Mouse (Mus musculus): ENCODE data around the gene Ptgfrn.
A peak's percentile ranks its signal among the peaks of the same experiment; 100 is the strongest.

The Ptgfrn gene

GRCm38 (mm10) chr3:101078344-101078743 is 31.7 kb downstream of the Ptgfrn start:
- DNase-seq (ENCODE audit: low read depth): no peak

DNA sequence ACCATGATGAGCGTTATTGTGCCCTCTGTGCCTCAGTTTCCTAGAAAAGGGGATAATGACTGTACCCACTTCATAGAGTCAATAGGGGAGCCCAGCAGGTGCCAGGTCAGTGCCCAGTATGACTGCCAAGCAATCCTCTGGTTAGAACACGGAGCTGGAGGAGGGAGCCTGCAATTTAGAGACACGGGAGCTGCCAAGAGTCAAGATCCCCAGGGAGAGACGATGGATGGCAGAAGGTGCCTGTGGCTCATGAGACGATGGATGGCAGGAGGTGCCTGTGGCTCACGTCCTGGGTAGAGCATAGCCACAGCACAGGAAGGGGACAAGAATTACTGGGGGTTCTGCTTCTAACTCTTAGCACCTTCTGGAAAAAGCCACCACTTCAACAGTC is 32.4 kb downstream of the Ptgfrn start:
- DNase-seq (ENCODE audit: low read depth): no peak

GRCm38 (mm10) chr3:101076966-101077709 is 32.9 kb downstream of the Ptgfrn start:
- no peak for DNase-seq (ENCODE audit: low read depth)

DNA sequence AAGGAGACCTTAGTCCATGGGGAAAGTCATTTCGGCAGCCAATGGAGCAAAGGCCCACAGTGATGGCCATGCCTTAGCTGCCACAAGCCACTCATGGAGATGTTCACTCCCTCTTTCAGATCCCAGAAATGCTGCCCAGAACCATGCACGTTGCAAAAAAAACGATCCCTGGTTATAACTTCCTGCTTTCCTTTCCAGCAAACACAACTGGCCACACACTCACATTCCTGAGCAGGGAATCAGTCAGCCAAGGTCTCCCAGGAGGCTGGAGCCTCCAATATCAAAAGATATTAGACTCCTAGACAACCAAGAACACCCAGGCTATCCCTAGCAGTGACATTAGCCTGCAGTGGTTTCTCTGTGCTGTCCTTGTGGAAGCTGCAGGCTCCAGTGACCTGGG is 34.2 kb downstream of the Ptgfrn start:
- DNase-seq (ENCODE audit: low read depth): no peak

DNA sequence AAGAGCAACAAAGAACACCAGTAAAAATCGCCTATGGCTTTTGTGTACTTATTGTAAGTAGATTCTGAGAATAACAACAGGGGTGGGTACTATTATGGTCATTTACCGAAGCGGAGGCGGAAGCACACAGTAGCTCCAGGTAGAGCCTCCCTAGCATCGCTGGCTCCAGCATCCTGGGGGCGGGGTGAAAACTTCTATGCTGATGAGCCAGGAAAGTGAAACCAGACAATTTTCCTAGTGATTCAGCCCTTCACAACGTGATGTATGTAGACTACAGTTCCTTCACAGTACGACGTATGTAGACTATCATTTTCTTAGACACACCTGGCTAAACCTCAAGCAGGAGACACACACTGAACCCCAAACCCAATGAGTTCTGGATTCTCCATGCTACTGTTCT is 36.7 kb downstream of the Ptgfrn start:
- no peak for DNase-seq (ENCODE audit: low read depth)

DNA sequence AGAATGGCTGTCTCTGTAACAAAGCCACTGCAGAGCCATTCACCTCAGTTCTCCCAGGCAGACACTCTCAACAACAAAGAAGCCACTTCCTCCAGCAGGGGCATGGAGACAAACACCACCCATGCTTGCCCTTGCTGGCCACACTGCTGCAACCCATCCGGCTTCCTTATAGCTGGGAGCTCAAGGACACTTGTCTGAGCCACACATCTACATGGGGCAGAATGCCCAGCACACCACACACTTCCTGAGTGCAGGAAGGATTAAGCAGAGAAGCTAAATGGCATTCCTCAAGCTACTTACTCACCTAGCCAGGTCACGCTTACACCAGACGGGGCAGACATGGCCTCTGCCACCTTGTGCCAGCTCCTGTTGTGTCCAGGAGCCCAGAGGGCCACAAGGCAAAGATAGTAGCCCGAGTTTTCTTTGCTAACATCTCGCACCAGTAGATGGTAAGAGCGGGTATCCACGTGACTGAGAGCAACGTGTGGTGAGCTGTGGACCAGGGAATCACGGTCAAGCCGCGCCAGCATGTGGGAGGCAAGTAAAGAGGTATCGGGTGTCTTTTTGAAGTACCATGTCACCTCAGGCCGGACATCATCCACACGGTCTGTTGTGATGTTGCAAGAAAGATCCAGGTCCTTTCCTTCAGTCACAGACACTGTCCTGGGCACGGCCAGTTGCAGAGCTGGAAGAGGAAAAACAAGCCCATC is 37.4 kb downstream of the Ptgfrn start:
- DNase-seq (ENCODE audit: low read depth): no peak

DNA sequence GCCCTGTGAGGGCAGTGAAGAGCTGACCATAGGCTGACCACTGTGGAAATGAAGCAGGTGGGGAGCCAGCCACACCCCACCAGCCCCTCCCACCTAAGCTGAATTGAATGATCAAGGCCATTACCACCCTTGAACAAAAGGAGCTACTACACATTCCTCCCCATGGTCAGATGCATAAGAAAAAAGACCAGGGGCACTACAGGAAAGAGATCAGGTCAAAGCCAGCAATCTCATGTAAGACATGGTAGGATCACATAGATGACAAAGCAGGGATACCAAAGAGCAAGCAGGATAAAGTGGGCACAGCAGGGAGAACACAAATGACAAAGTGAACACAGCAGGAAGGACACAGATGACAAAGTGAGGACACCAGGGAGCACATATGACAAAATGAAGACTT is 38.5 kb downstream of the Ptgfrn start:
- no peak for DNase-seq (ENCODE audit: low read depth)

- no peak for DNase-seq (ENCODE audit: low read depth)
Observed at GRCm38 (mm10) chr3:101070796-101071235, 39.3 kb downstream of the Ptgfrn start.

- DNase-seq (ENCODE audit: low read depth): no peak
Observed at GRCm38 (mm10) chr3:101070230-101070795, 39.8 kb downstream of the Ptgfrn start.

DNA sequence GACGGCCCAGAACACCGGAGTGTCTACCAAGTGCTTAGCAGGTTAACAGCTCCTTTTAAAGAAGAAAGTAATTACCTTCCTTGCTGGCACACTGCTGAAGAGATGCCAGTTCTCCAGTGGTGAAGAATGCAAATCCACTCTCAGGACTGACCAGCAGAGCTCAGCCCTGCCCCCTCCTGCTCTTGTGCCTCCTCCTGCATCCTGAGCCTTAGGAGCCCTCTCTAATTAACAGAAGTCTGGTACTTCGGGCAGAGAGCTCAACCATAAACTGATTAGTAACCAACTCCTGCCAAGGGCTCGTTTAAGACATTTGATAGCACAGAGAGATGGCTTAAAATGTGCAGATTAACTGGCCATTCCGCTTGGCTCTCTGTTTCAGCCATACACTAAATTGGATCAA is 41.4 kb downstream of the Ptgfrn start:
- DNase-seq (ENCODE audit: low read depth): no peak

DNA sequence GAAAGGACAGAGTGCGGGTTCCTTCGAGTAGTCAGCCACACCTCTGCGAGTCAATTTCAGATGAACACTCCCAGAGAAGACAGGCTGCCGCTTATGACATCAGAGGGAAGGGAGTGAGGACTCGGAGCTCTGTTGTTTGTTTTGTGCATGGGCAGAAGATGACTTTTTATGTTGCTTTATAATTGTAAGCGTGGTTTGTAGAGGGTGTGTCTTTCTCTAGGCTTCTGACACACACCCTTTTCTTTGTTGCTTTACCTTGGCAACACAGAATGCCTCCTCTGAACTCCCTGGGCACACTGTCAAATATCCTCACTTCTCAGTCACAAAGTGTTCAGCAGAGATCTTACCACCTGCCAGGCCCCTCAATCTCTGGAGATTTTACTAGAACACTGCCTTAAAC is 43.9 kb downstream of the Ptgfrn start:
- DNase-seq (ENCODE audit: low read depth): no peak

DNA sequence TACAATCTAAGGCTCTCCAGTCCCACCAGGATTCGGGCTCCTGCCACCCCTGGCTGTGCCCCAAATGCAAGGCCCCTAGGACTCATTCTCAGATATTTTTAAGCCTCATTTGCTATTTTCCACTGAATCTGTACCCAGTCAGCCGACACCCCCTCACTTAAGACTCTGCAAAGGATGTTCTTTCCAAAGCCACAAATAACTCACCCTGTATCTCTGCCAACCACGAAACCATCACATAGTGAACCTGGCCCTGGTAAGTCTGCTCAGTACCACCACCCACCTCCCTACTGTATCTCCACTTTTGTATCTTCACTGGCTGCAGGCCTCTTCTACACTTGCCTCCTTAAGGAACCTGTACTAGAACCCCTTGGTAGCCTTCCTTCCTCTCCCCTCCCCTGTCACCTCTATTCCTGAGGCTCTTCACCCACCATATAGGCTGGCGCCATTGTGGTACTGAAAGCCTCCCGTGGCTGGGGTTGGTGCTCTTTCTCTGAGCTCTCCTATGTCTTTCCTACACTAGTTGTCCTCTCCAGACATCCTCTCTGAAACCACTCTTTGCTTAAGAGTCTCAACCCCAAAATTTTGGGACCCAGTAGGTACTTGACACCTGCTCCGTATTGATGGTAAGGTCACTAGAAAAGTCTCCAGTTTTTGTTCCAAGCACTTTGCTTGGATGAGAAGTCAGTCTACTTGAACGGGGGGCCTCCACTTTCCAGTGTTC is 48.1 kb downstream of the Ptgfrn start:
- no peak for DNase-seq (ENCODE audit: low read depth)

GRCm38 (mm10) chr3:101059214-101059613 is 50.9 kb downstream of the Ptgfrn start:
- DNase-seq (ENCODE audit: low read depth): no peak

DNA sequence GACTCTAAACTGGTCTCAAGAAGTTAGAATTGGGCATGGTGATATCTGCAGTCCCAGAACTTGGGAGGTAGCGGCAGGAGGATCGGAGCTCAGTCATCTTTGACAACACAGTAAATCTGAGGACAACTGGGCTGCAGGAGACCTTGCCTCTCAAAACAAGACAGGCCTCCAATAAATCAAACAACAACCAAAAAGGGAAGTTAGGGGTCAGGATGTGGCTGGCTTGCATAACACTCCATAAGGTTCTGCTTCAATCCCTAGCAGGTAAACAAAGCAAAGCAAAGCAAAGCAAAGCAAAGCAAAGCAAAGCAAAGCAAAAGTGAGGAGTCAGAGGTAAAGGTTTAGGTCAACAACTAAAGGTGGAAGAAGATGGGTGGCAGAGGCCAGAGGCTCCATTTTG is 51.9 kb downstream of the Ptgfrn start:
- DNase-seq (ENCODE audit: low read depth): peak; percentile 14

DNA sequence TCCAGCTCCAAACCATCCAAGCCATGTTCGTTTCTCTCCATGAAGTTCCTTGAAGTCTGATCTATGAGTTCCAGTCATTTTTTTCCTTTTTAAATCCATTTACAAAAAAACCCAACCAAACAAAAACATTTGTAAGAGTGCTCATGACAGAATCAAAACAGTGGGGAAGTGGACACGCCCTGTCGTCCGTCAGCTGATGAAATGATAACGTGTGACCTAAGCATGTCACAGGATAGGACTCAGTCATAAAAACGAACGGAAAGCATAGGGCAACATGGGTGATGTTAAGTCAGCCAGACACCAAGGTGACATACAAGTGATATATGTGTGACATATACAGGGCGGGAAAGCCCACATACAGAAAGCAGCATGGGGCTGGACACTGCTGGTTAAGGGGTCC is 54.9 kb downstream of the Ptgfrn start:
- no peak for DNase-seq (ENCODE audit: low read depth)

DNA sequence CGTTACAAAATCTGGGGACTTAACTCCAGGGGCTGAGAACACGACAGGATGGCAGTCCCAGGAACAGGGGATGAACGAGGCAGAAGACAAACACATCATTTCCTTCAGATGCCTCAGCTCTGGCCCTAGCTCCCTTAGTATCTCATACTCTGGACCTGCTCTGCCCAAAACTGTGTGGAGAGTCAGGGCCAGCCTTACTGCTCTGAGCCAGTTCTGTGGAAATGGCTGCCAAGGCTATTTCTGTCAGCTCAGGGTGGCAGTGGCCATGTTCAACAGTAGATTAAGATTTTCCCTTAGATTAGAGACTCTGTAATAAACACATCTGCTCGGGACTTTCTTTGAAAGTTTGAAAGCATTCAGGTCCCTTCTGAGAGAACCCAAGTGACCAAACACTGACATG is 58.5 kb downstream of the Ptgfrn start:
- DNase-seq (ENCODE audit: low read depth): no peak

DNA sequence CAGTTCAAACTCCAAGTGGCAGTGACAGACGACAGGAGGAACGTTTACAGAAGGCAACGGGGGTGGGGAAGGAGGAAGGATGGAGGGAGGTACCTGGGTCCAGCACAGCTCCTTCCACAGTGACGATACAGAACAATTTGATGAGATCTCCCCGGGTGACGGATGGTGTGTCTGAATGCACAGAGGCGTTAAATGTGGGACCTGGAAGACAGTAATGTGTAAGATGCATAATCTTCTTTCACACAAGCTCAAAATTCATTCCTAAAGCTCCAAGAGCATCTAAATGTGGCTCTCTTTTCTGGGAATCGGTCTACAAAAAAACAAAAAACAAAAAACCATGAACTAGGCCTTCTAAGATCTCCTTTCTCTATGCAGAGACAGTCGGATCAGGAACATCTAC is 60.1 kb downstream of the Ptgfrn start:
- DNase-seq (ENCODE audit: low read depth): no peak

DNA sequence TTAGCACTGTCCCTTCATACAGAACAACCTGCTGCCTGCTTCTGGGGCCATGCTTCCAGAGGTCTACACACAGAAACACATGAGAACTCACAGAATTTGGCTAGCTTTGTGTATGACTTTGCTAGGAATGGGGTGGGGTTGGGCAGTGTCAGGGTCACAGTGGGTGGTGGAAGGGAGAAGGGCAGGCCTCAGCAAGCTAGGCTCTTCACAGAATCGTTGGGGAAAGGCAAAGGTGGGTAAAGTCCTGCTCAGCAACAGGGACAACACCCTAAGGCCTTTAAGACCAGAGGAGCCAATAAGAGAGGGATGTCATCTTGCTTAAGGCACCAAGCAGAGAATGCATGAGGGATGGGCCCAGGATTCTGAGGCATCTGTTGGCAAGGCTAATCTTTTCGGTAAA is 61.3 kb downstream of the Ptgfrn start:
- no peak for DNase-seq (ENCODE audit: low read depth)

GRCm38 (mm10) chr3:101047586-101048275 is 62.3 kb downstream of the Ptgfrn start:
- no peak for DNase-seq (ENCODE audit: low read depth)

DNA sequence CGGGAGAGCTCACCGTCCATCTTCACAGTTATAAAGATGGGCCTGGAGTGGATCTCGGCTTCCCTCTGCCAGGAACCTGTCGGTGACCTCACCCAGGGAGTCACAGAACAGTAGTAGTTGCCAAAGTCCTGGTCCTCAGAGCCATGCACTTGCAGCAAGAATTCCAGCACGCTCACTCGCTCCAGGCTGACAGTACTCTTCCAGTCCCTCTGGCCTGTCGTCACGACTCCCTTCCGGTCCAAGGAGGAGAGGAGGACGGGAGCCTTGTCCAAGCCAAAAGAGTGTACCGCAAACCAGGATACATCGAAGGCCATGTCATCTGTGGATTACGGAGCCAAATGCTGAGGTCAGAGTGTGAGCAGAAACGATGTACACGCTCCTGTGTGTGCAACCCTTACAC is 64.6 kb downstream of the Ptgfrn start:
- DNase-seq (ENCODE audit: low read depth): no peak

- no peak for DNase-seq (ENCODE audit: low read depth)
Observed at GRCm38 (mm10) chr3:101044686-101045085, 65.4 kb downstream of the Ptgfrn start.

DNA sequence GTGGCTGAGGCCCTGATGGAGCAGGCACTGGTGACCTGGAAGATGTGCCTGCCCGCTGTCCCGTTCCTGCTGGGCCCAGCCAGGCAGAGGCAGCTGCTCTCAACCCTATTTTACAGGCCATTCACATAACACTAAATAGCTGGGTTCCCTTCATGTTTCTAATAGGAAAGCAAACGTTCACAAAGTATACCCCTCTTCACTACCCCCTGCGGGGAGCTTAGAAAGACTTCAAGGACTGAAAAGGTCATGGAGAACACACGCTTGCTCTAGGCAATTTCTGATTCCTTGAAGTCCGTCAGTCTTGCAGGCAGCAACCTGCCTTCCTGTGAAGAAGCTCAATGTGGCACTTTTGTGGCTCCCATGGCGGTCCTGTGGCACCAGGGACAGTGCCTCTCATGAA is 68.1 kb downstream of the Ptgfrn start:
- DNase-seq (ENCODE audit: low read depth): no peak
